Comparison of ENCODE assay signal across 16 mouse cellular contexts in genomic region chr17:71211962-71212646, GRCm38 (mm10). TPM values are rescaled to one million over a fixed set of nuclear protein-coding genes. Genes with fewer than 3 reads are reported as not detected.
DNase-seq lines count a peak whose midpoint lies in the region; ATAC-seq and TF ChIP-seq lines count a peak whose summit lies in the region.
"Had no signal": no experiment of that assay in that cellular context is flagged by ENCODE, and none has a peak within 500 bp of the region (broad histone marks: within the 10 kb centered on the region; RNA-seq: fewer than 3 reads in every experiment).

No protein-coding gene starts in this region.

- no peak for ATAC-seq in heart, embryonic 13.5 days (ENCODE audit: extremely low read depth, insufficient number of reproducible peaks, low FRiP score, low TSS enrichment)
- ATAC-seq in stomach, embryonic 15.5 days (ENCODE audit: insufficient read depth, low FRiP score, low read depth) = peak; percentile 87; the same call in 1 of the 2 replicates
- ATAC-seq in monocyte, adult 5-6 weeks (replicated peaks; ENCODE audit: insufficient number of reproducible peaks, low FRiP score, low TSS enrichment, poor library complexity, severe bottlenecking) = no peak
- ATAC-seq: forebrain, postnatal 0 days; Patski had no signal

- H3K79me2 ChIP-seq in liver, adult 2 months (ENCODE audit: control insufficient read depth, insufficient read depth, low read length) = peaks cover 42% of the 10 kb centered on the region

- H3K9me3 ChIP-seq in heart, embryonic 13.5 days = peaks cover 6% of the 10 kb centered on the region; the same call in 1 of the 2 replicates
- no peaks in the 10 kb centered on the region for H3K9me3 ChIP-seq in stomach, embryonic 15.5 days

- TF ChIP-seq POLR2A in liver, adult 2 months (IDR thresholded peaks at IDR 0.05; ENCODE audit: extremely low read depth, insufficient read depth, low read length) = no peak

- H3K36me3 ChIP-seq in heart, embryonic 13.5 days = peaks cover 10% of the 10 kb centered on the region; the same call in 1 of the 2 replicates
- H3K36me3 ChIP-seq in liver, adult 2 months (ENCODE audit: control insufficient read depth, insufficient read depth, low read length) = peaks cover 46% of the 10 kb centered on the region
- no peaks in the 10 kb centered on the region for H3K36me3 ChIP-seq in stomach, embryonic 15.5 days

- H3K4me2 ChIP-seq in heart, embryonic 13.5 days = peak overlapping the region; percentile 2; the same call in 1 of the 2 replicates
- no peak overlapping the region for H3K4me2 ChIP-seq in stomach, embryonic 15.5 days

- no peaks in the 10 kb centered on the region for H3K27me3 ChIP-seq in heart, embryonic 13.5 days (replicated peaks)
- no peaks in the 10 kb centered on the region for H3K27me3 ChIP-seq in liver, adult 2 months (ENCODE audit: control insufficient read depth, insufficient read depth, low read length)
- no peaks in the 10 kb centered on the region for H3K27me3 ChIP-seq in stomach, embryonic 15.5 days (replicated peaks)
- H3K27me3 ChIP-seq: Patski had no signal

- no peak overlapping the region for H3K9ac ChIP-seq in heart, embryonic 13.5 days
- 0 out of 2 replicates have a peak overlapping the region, but pooled peaks have one; percentile 41 for H3K9ac ChIP-seq in liver, adult 2 months (ENCODE audit: low read depth, low read length)
- no peak overlapping the region for H3K9ac ChIP-seq in stomach, embryonic 15.5 days
- H3K9ac ChIP-seq: forebrain, postnatal 0 days had no signal

- no peak overlapping the region for H3K27ac ChIP-seq in heart, embryonic 13.5 days (replicated peaks)
- no peak overlapping the region for H3K27ac ChIP-seq in liver, adult 2 months (replicated peaks; ENCODE audit: insufficient read depth, low read depth, low read length)
- H3K27ac ChIP-seq in stomach, embryonic 15.5 days = no peak overlapping the region

- no peak for TF ChIP-seq CTCF in liver, adult 2 months (IDR thresholded peaks at IDR 0.05; ENCODE audit: low read depth, low read length)

- H3K4me1 ChIP-seq in heart, embryonic 13.5 days = peaks cover 60% of the 10 kb centered on the region
- peaks cover 49% of the 10 kb centered on the region for H3K4me1 ChIP-seq in liver, adult 2 months (ENCODE audit: control insufficient read depth, insufficient read depth, low read length)
- 0 out of 2 replicates have a peak, but pooled peaks cover 6% of the 10 kb centered on the region for H3K4me1 ChIP-seq in stomach, embryonic 15.5 days

- 65% methylated on average over 6 of the region's 6 CpGs for WGBS in heart, embryonic 13.5 days
- WGBS in liver, adult 2 months = 57% methylated on average over 6 of the region's 6 CpGs
- WGBS in stomach, embryonic 15.5 days = 68% methylated on average over 6 of the region's 6 CpGs

- no peak for DNase-seq in heart, adult 18-20 months
- peak; percentile 14 for DNase-seq in spleen, adult 12 weeks (ENCODE audit: low spot score)
- no peak for DNase-seq in spleen, adult 18-20 months
- no peak for DNase-seq in liver, adult 2 months (ENCODE audit: extremely low read depth, low read depth, low spot score)
- no peak for DNase-seq in ovary, postnatal 10 days (ENCODE audit: low spot score)
- DNase-seq: adrenal gland, adult 8-10 months; B cell, adult 2 months; cerebellum, adult 18-20 months; forebrain, postnatal 0 days; kidney, postnatal 10 days; layer of hippocampus, postnatal 36 days; lung, postnatal 14 days had no signal

- no peak overlapping the region for H3K4me3 ChIP-seq in heart, embryonic 13.5 days
- no peak overlapping the region for H3K4me3 ChIP-seq in liver, adult 2 months (ENCODE audit: insufficient read depth, low read depth, low read length)
- no peak overlapping the region for H3K4me3 ChIP-seq in stomach, embryonic 15.5 days (replicated peaks)

RNA-seq across cellular contexts. Expression of gene Lpin2, which starts 29.7 kb away (rescaled TPM):
- polyA plus RNA-seq in heart, embryonic 13.5 days (2015; fragmentation: Nextera tagmentation; extraction: Ambion mirVana) = 17.1 TPM in 2 replicates
- total RNA-seq in heart, adult 18-20 months (2021) = 10 to 100 TPM; 14.6 to 19.1 TPM
- total RNA-seq in liver, adult 2 months (2014; rRNA removed) = 314 and 342 TPM in 2 replicates
- 22.4 and 24.9 TPM in 2 replicates for polyA plus RNA-seq in liver, adult 2 months (2012; rRNA removed)
- polyA plus RNA-seq in stomach, embryonic 15.5 days (2015; fragmentation: Nextera tagmentation; extraction: Ambion mirVana) = 27.3 and 31.5 TPM in 2 replicates
- 60.3 to 91.9 TPM (median 84.4 TPM) in 3 replicates for total RNA-seq in monocyte, adult 5-6 weeks (2017)
